Mouse (Mus musculus): ENCODE results near the gene Sec14l2.
"Not testable (repeated sequence)": the region's sequence is repeated elsewhere in the genome, so short reads cannot be mapped to it uniquely, and the experiment has no call there.

Gene Sec14l2

DNA sequence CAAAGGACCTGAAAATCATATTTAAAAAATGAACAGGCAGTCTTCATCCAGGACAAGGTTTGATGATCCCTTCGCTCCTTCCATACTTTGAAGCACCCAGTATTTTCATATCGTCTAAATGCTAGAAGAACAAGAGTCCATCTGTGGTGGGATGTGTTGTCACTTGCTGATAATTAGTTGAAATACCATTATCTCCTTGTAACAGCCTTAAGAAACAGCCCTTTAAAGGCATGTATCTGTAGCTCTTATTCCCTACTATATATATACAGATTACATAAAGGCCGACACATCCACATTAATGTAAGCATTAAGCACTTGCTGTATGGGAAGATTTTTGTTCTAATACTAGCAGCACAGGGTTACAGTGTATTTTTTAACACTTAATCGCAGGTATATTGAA, 5.2 kb upstream of the Sec14l2 start:
- not testable (repeated sequence) for DNase-seq

- DNase-seq = no peak
Observed at GRCm38 (mm10) chr11:4127059-4127458, 3.8 kb upstream of the Sec14l2 start.

DNA sequence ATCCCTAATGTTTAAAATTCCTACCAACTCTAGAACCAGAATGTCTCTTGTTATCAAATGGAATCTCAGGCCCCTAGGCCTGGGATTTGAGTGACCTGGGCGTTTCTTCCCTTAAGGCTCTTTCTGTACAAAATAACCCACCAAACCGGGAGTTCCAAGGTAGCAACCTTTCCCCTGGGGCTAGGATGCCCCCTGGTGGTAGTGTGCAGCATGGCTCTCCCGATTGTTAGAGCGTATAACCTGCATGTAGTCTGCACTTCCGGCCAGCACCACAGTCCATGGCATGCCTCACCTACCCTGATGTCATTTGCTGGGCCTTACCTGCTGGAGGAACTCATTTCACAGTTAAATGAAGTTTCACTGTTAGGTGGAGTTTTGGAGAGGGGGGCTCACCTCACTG, 707 bp upstream of the Sec14l2 start:
- peak; percentile 37 for DNase-seq

DNA sequence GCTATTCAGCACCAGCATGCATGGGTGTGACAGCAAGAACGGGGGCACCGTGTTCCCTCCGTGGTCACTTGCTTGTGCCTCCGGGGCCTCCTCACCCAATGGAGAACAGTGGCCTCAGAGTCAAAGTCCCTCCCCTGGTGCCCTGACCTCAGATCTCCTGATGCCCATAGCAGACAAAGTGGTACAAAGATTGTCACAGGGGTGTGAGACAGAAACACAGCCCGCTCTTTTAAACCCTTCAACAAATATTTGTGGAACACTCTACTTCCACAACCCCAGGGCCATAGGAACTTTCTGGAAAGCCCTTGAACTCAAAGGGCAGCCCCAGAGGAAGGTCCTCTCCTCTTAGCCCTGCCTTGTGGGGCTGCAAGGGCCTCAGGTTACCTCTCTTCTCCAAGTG, 989 bp downstream of the Sec14l2 start:
- DNase-seq = no peak

- no peak for DNase-seq
Observed at GRCm38 (mm10) chr11:4121691-4122090, 1.5 kb downstream of the Sec14l2 start.

- no peak for DNase-seq
Observed at GRCm38 (mm10) chr11:4119635-4120034, 3.6 kb downstream of the Sec14l2 start.

DNA sequence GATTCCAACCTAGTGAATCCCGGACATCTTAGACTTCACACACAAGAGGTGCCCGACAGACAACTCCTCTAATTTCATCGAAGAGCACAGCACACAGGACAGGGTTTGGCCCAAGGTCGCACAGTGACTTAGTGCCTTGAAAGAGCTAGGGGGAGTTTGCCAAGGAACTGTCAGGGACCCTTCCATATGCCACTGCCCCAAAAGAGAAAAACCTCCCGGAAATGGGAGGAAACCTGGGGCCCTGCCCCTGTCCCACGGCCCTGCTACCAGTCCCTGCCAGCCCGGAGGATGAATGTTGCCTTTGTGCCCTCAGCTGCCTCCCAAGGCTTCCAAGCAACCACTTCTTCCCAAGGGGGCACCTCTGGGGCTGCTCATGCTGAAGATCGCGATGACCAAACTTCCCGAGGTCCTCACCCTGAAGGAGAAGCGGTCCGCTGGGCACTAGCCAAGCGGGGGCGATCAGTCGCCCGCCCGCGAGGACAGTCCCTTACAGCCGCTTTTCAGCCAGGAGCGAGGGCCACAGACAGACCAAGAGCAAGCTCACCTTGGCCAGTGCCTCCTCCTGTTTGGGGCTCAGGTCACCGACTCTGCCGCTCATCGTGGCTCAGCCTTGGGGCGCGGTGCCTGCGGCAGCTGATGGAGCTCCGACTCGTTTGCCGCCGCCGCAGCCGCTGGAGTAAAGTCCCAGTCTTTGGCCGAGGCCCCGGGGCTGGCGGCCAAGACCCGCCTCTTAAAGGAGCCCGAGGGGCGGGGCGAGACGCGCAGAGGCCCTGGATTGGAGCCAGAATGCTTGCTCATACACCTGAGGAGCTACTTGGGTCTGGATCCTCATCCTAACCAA, 4.9 kb downstream of the Sec14l2 start:
- DNase-seq = peak; percentile 76

- DNase-seq = no peak
Observed at GRCm38 (mm10) chr11:4117372-4118071, 5.7 kb downstream of the Sec14l2 start.

DNA sequence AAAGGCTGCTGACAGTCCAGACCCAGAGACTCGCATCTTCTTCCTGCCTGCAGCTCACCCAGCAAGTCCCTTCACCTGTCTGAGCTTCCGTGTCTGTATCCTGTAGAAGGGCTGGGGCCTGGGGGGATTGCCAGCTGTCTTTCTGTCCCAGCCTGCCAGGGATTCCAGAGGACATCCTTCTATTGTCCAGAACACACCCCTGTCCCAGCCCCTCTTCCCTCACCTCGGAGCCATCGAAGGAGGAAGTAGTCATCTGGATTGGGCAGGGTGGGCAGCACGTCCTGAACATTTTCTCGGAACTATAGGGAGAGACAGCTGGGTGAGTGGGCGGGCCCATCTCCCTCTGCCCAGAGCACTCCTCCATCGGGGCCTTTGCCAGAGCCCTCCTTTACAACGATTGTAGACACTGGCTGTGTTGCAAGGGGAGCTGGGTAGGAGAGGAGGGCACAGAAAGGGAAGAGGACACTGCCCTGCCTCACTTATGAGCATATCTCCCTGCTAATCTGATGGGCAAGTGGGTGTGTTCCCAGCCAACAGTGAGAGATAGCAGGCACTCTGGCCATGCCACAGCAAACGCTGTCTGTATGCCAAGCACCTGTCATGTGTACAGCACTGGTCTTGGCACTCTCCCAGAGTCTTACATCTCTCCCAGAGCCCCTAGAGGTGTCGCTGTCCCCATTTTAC, 6.6 kb downstream of the Sec14l2 start:
- DNase-seq = no peak

- DNase-seq = no peak
Observed at GRCm38 (mm10) chr11:4115407-4115806, 7.8 kb downstream of the Sec14l2 start.

GRCm38 (mm10) chr11:4114541-4114940, 8.7 kb downstream of the Sec14l2 start:
- DNase-seq = not testable (repeated sequence)

- DNase-seq = no peak
Observed at GRCm38 (mm10) chr11:4113970-4114369, 9.2 kb downstream of the Sec14l2 start.

DNA sequence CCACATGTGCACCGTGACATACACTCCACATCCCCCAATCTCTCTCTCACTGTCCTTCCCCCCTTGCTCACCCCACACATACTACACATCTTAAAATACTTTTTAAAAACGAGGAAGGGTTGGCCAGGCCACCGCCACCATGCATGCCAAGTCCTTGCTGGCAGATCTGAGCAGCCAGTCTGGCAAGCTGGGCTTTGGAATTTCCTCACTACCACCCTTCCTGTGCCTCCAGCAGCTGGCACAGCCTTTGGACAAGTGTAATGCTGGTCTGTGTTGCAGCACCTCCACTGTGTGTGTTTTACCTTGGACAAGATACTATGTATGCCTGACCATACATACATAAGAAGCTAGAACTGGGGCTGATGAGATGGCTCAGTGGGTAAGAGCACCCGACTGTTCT, 9.7 kb downstream of the Sec14l2 start:
- DNase-seq = no peak

DNA sequence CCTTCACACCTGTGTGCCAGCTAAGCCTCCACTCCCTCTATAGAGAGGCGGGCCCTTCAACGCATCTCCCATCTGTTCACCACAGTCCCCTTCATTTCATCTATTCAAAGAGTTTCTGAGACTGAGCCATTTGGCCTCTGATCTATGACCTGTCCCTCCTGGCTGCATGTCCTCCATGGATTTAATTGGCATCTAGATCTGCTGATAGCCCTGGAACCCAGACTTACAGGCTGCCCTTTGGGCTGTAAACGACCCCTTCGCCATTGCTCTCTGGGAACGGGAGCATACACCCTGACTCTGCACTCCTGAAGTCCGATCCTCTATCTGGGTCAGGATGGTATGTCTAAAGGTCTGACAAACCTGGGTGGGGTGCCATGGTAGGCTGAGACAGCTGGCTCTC, 10.4 kb downstream of the Sec14l2 start:
- no peak for DNase-seq

- DNase-seq = no peak
Observed at GRCm38 (mm10) chr11:4112033-4112432, 11.2 kb downstream of the Sec14l2 start.

DNA sequence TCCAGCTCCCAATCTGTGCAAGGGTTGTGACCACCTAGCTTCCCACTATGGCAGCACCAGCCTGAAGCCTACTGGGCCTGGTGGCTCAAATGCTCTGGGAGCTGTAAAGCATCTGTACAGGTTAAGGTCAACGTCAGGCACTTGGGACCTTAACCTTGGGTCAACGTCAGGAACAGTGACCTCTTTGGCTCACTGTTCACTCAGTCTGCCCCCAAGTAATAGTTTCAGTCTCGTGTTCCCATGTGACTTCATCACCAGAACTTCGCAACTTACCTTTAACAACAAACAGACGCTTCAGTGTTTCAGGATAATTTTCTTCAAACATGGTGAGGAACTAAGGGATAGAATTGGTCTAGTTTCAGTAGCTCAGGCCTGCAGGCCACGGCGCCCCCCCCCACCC, 14.5 kb downstream of the Sec14l2 start:
- DNase-seq = no peak

DNA sequence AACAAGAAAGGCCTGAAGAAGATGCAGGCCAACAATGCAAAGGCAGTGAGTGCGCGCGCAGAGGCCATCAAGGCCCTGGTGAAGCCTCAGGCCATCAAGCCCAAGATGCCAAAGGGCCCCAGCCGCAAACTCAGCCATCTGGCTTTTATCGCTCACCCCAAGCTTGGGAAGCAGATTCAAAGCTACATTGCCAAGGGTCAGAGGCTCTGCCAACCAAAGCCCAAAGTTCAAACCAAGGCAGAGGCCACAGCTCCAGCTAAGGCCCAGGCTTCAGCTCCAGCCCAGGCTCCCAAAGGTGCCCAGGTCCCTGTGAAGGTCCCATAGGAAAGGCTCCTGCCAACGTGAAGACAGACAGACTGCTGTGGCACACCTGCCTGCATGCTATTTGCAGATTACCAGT, 15.3 kb downstream of the Sec14l2 start:
- not testable (repeated sequence) for DNase-seq

GRCm38 (mm10) chr11:4105444-4105843, 17.8 kb downstream of the Sec14l2 start:
- no peak for DNase-seq

DNA sequence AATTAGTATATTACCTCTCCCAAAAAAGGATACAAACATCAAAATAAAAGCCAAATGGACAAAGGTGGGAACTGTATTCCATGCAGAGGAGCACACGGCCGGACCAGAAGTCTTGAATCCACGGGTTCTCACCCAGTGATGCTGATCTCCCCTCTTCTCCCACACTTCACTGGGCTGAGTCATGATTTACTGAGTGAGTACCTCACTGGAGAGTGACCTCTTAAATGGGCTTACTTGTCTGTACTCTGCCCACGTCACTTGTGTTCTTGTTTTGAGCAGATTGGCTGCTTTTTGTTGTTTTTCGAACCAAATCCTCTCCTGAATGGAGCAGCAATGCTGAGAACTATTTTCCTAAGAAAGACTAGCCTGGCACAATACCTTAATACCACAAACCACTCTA, 18.2 kb downstream of the Sec14l2 start:
- DNase-seq = no peak

- DNase-seq = no peak
Observed at GRCm38 (mm10) chr11:4103522-4103921, 19.7 kb downstream of the Sec14l2 start.

- no peak for DNase-seq
Observed at GRCm38 (mm10) chr11:4101851-4102250, 21.4 kb downstream of the Sec14l2 start.

DNA sequence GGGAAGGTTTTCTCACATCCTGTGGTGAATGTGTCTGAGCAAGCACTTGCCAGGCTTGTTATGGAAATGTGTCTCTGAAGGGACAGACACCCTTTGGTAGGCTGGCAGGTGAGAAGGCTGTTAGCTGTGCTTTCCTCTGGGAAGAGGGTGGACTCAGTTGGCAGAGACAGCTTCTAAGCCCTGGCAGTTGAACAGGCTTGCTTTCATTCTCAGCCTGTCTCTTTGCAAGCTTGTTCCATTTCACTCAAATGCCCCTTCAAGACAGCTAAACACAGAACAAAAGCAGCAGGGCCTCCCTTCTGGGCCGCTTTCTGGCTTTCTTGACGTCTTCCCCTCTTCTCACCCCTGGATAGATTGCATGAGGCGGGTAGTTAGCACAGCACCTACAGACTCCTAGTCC, 23.8 kb downstream of the Sec14l2 start:
- no peak for DNase-seq

DNA sequence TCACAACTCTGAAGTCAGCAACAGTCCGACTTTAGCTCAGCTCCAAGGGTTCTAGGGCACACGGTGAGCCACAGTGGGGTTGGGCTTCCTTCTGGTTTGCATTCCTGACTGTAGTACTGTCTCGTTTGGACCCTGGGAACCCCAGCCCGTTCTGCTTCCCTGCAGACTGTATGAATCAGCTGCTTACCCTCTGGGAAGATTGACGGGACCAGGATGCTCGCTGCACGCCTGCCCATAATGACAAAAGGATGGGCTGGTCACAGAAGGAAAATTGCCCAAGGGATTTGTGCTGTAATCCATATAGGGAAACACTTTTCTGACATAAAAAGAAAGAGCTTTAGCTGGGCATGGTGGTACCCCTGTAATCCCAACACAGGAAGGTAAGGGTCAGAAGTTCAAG, 24.4 kb downstream of the Sec14l2 start:
- DNase-seq = no peak

DNA sequence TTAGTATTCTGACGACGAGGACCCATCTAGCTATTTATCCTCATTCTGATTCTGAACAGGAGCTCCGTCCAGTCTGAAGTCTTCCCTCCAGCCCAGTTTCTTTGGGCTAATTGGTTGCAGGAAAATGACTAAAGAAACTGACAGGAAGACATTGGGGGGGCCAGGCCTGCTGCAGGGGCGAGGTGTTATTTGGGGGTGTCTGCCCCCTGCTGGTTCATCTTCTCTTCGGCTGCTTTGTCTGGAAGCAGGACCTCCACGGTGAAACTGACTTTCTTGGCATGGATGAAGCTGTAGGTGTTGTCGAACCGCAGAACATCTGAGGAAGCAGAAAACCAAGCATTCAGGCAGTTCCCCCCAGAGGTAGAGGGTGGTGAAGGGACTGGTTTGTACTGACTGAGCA, 25.1 kb downstream of the Sec14l2 start:
- DNase-seq = no peak
